Mouse (Mus musculus): ENCODE measurements around the gene Olfr1025-ps1. TPM values are rescaled to one million over a fixed set of nuclear protein-coding genes. Genes with fewer than 3 reads are reported as not detected.

Gene Olfr1025-ps1
- not detected in 2 replicates for total RNA-seq (2015; ENCODE audit: low replicate concordance)
- not detected in 2 replicates for total RNA-seq (2017; ENCODE audit: low replicate concordance)

DNA sequence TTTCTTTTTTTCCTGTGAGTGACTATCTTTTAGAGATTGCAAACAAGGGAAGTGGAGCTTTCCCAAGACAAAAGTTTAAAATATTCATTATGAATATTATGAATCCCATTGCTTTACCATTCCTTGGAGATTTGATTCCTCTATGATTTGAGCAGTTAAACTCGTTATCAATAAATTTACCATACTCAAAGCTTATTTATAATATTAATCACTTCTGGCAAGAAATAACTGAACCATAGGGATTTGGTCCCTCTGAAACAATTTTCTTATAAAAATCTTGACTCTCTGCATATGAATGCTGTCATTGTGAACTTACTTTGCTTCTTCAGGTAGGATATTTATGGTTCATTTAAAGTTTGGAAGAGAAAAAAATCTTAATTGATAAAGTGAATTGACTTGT is at the start of gene Olfr1025-ps1:
Gene Olfr1025-ps1 (plus strand): TSS at position 301 of the 400 bp plus-strand sequence.
- ATAC-seq (replicated peaks; ENCODE audit: low FRiP score, poor library complexity, severe bottlenecking) = no peak

DNA sequence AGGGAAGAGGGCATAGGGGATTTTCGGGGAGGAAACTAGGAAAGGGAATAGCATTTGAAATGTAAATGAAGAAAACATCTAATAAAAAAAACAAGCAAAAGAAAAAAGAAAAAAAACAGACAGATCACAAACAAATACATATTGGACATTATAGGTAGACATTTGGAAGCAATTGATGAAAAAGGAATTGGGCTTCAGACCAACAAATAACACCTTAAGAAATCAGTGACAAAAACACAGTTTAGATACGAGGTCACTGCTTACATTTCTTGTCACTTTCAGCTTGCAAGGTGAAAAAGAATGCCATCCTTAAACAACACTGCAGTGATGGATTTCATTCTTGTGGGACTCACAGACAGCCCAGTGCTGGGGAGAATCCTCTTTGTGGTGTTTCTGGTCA is 46.7 kb upstream of the Olfr1025-ps1 start, which contains the start of gene Olfr1022:
Gene Olfr1022 (plus strand): TSS at position 301 of the 400 bp plus-strand sequence.
- ATAC-seq (replicated peaks; ENCODE audit: low FRiP score, poor library complexity, severe bottlenecking) = no peak

DNA sequence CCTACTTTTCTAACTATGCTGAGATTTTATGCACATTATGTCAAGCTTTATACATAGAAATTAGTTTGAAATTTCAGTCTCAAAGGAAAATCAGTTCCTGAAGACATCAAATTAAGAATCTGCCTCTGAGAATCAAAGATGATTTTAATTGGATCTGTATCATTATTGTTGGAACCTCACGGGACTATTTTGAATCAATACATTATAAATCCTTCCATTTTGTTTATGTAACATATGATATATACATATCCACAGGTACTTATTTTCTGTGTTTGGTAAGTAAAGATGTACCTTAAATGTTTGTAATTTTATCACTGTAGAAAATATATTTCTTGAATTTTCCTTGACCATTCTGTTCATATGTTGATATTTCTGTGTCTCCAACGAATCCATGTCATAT is 29.7 kb upstream of the Olfr1025-ps1 start, which contains the start of gene Olfr1023:
Gene Olfr1023 (plus strand): TSS at position 301 of the 400 bp plus-strand sequence.
- ATAC-seq (replicated peaks; ENCODE audit: low FRiP score, poor library complexity, severe bottlenecking) = no peak

DNA sequence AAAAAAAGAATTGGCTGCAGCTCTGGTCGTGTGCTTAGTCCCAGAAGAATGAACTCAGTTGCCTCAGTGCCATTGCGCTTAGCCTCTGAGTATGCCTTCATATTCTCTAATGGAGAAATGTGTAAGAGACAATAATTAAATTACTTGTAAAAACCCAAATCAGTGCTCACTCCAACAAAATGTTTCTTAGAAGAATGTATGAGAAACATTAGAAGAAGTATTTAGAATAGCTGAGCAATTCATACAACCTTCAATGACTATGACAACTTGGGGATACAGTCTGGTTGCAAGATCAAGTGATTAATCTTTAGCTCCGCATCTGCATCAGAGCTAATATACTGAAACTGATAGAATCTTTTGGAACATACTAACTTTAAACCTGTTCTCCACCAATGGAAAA is 10.0 kb upstream of the Olfr1025-ps1 start, which contains the start of gene Olfr1024:
Gene Olfr1024 (minus strand): TSS at position 101 of the 400 bp plus-strand sequence.
- no peak for ATAC-seq (replicated peaks; ENCODE audit: low FRiP score, poor library complexity, severe bottlenecking)

DNA sequence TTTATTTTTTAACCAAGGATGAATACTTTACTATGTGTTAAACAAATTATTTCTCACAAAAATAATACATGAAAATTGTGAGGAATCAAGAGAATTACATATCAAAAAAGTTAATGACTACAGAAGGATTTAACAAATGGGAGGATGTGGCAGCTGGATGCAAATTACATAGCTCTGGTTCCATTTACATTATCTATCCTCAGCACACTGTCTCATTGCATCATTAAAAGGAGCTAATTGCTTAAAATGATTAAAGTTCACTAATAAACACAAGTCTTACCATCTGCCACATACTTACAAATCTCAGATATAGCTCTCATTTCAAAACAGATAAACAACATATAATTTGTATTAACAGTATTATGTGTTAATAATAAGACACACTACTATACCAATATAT is 1.8 kb upstream of the Olfr1025-ps1 start:
- ATAC-seq (replicated peaks; ENCODE audit: low FRiP score, poor library complexity, severe bottlenecking) = no peak

DNA sequence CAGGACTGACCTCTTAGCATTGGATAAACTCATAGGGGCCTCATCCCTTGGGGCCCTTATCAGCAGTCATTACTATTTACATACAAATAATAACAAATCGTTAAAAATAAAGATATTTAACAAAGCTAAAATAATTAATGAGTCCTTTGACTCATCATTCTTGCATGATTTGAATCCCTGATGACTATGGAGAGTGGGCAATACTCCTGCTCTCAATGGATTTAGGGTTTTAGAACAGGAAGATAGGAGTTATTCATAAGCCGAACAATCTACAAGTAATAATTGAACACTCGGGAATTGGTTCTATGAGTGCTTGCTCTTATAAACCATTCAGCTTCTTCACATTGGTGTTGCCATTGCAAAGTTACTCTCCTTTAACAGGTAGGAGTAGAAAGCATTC is 6.3 kb downstream of the Olfr1025-ps1 start, which contains the start of gene Olfr1026:
Gene Olfr1026 (plus strand): TSS at position 301 of the 400 bp plus-strand sequence.
- ATAC-seq (replicated peaks; ENCODE audit: low FRiP score, poor library complexity, severe bottlenecking) = no peak

DNA sequence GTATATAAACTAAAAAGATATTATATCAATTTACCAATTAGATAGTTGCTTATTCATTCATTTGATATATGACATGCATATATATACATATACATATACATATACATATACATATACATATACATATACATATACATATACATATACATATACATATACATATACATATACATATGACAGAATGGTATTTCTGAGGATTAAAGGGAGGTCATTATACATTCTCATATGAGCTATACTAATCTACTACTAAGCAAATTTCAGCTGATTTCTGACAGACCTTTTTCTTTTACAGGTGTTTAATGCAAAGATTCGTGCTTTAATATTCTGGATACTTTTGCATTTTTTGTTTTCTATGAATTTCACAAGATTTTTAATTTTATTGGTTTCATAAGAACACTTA is 35.1 kb downstream of the Olfr1025-ps1 start, which contains the start of gene Olfr1028:
Gene Olfr1028 (plus strand): TSS at position 301 of the 400 bp plus-strand sequence.
- no peak for ATAC-seq (replicated peaks; ENCODE audit: low FRiP score, poor library complexity, severe bottlenecking)

Other genes starting within 250 kb of the Olfr1025-ps1 start
- gene Olfr1006, start 236.4 kb upstream of the Olfr1025-ps1 start, total RNA-seq (2015; ENCODE audit: low replicate concordance) = not detected in 2 replicates
- gene Olfr1006, start 236.4 kb upstream of the Olfr1025-ps1 start, total RNA-seq (2017; ENCODE audit: low replicate concordance) = not detected in 2 replicates
- gene Olfr1008, start 225.8 kb upstream of the Olfr1025-ps1 start, total RNA-seq (2015; ENCODE audit: low replicate concordance) = not detected in 2 replicates
- gene Olfr1008, start 225.8 kb upstream of the Olfr1025-ps1 start, total RNA-seq (2017; ENCODE audit: low replicate concordance) = not detected in 2 replicates
- gene Olfr1009, start 199.8 kb upstream of the Olfr1025-ps1 start, total RNA-seq (2015; ENCODE audit: low replicate concordance) = not detected in 2 replicates
- not detected in 2 replicates for gene Olfr1009, start 199.8 kb upstream of the Olfr1025-ps1 start, total RNA-seq (2017; ENCODE audit: low replicate concordance)
- gene Olfr1012, start 152.4 kb upstream of the Olfr1025-ps1 start, total RNA-seq (2015; ENCODE audit: low replicate concordance) = not detected in 2 replicates
- gene Olfr1012, start 152.4 kb upstream of the Olfr1025-ps1 start, total RNA-seq (2017; ENCODE audit: low replicate concordance) = not detected in 2 replicates
- gene Olfr1013, start 148.1 kb upstream of the Olfr1025-ps1 start, total RNA-seq (2015; ENCODE audit: low replicate concordance) = not detected in 2 replicates
- gene Olfr1013, start 148.1 kb upstream of the Olfr1025-ps1 start, total RNA-seq (2017; ENCODE audit: low replicate concordance) = not detected in 2 replicates
- not detected in 2 replicates for gene Olfr1014, start 142.5 kb upstream of the Olfr1025-ps1 start, total RNA-seq (2015; ENCODE audit: low replicate concordance)
- gene Olfr1014, start 142.5 kb upstream of the Olfr1025-ps1 start, total RNA-seq (2017; ENCODE audit: low replicate concordance) = not detected in 2 replicates
- gene Olfr1015, start 133.2 kb upstream of the Olfr1025-ps1 start, total RNA-seq (2015; ENCODE audit: low replicate concordance) = not detected in 2 replicates
- not detected in 2 replicates for gene Olfr1015, start 133.2 kb upstream of the Olfr1025-ps1 start, total RNA-seq (2017; ENCODE audit: low replicate concordance)
- not detected in 2 replicates for gene Olfr1016, start 112.6 kb upstream of the Olfr1025-ps1 start, total RNA-seq (2015; ENCODE audit: low replicate concordance)
- gene Olfr1016, start 112.6 kb upstream of the Olfr1025-ps1 start, total RNA-seq (2017; ENCODE audit: low replicate concordance) = not detected in 2 replicates
- gene Olfr1018, start 96.7 kb upstream of the Olfr1025-ps1 start, total RNA-seq (2015; ENCODE audit: low replicate concordance) = not detected in 2 replicates
- 0.39 TPM in 1 of 2 replicates, not detected in the other for gene Olfr1018, start 96.7 kb upstream of the Olfr1025-ps1 start, total RNA-seq (2017; ENCODE audit: low replicate concordance)
- not detected in 2 replicates for gene Olfr1019, start 69.7 kb upstream of the Olfr1025-ps1 start, total RNA-seq (2015; ENCODE audit: low replicate concordance)
- not detected in 2 replicates for gene Olfr1019, start 69.7 kb upstream of the Olfr1025-ps1 start, total RNA-seq (2017; ENCODE audit: low replicate concordance)
- gene Olfr1020, start 68.2 kb upstream of the Olfr1025-ps1 start, total RNA-seq (2015; ENCODE audit: low replicate concordance) = not detected in 2 replicates
- not detected in 2 replicates for gene Olfr1020, start 68.2 kb upstream of the Olfr1025-ps1 start, total RNA-seq (2017; ENCODE audit: low replicate concordance)
- gene Olfr1022, start 46.6 kb upstream of the Olfr1025-ps1 start, total RNA-seq (2015; ENCODE audit: low replicate concordance) = not detected in 2 replicates
- gene Olfr1022, start 46.6 kb upstream of the Olfr1025-ps1 start, total RNA-seq (2017; ENCODE audit: low replicate concordance) = not detected in 2 replicates
- gene Olfr1023, start 29.6 kb upstream of the Olfr1025-ps1 start, total RNA-seq (2015; ENCODE audit: low replicate concordance) = not detected in 2 replicates
- gene Olfr1023, start 29.6 kb upstream of the Olfr1025-ps1 start, total RNA-seq (2017; ENCODE audit: low replicate concordance) = not detected in 2 replicates
- not detected in 2 replicates for gene Olfr1024, start 10.1 kb upstream of the Olfr1025-ps1 start, total RNA-seq (2015; ENCODE audit: low replicate concordance)
- gene Olfr1024, start 10.1 kb upstream of the Olfr1025-ps1 start, total RNA-seq (2017; ENCODE audit: low replicate concordance) = not detected in 2 replicates
- gene Olfr1026, start 6.4 kb downstream of the Olfr1025-ps1 start, total RNA-seq (2015; ENCODE audit: low replicate concordance) = not detected in 2 replicates
- not detected in 2 replicates for gene Olfr1026, start 6.4 kb downstream of the Olfr1025-ps1 start, total RNA-seq (2017; ENCODE audit: low replicate concordance)
- not detected in 2 replicates for gene Olfr1028, start 35.2 kb downstream of the Olfr1025-ps1 start, total RNA-seq (2015; ENCODE audit: low replicate concordance)
- gene Olfr1028, start 35.2 kb downstream of the Olfr1025-ps1 start, total RNA-seq (2017; ENCODE audit: low replicate concordance) = not detected in 2 replicates
- gene Olfr1029, start 58.7 kb downstream of the Olfr1025-ps1 start, total RNA-seq (2015; ENCODE audit: low replicate concordance) = not detected in 2 replicates
- gene Olfr1029, start 58.7 kb downstream of the Olfr1025-ps1 start, total RNA-seq (2017; ENCODE audit: low replicate concordance) = not detected in 2 replicates
- not detected in 2 replicates for gene Olfr1030, start 64.1 kb downstream of the Olfr1025-ps1 start, total RNA-seq (2015; ENCODE audit: low replicate concordance)
- not detected in 2 replicates for gene Olfr1030, start 64.1 kb downstream of the Olfr1025-ps1 start, total RNA-seq (2017; ENCODE audit: low replicate concordance)
- gene Olfr1031, start 75.1 kb downstream of the Olfr1025-ps1 start, total RNA-seq (2015; ENCODE audit: low replicate concordance) = not detected in 2 replicates
- not detected in 2 replicates for gene Olfr1031, start 75.1 kb downstream of the Olfr1025-ps1 start, total RNA-seq (2017; ENCODE audit: low replicate concordance)
- not detected in 2 replicates for gene Olfr1032, start 90.3 kb downstream of the Olfr1025-ps1 start, total RNA-seq (2015; ENCODE audit: low replicate concordance)
- gene Olfr1032, start 90.3 kb downstream of the Olfr1025-ps1 start, total RNA-seq (2017; ENCODE audit: low replicate concordance) = not detected in 2 replicates
- not detected in 2 replicates for gene Olfr1033, start 105.4 kb downstream of the Olfr1025-ps1 start, total RNA-seq (2015; ENCODE audit: low replicate concordance)
- gene Olfr1033, start 105.4 kb downstream of the Olfr1025-ps1 start, total RNA-seq (2017; ENCODE audit: low replicate concordance) = not detected in 2 replicates
- gene Olfr1034, start 130.7 kb downstream of the Olfr1025-ps1 start, total RNA-seq (2015; ENCODE audit: low replicate concordance) = not detected in 2 replicates
- gene Olfr1034, start 130.7 kb downstream of the Olfr1025-ps1 start, total RNA-seq (2017; ENCODE audit: low replicate concordance) = not detected in 2 replicates
- not detected in 2 replicates for gene Olfr1036, start 158.8 kb downstream of the Olfr1025-ps1 start, total RNA-seq (2015; ENCODE audit: low replicate concordance)
- gene Olfr1036, start 158.8 kb downstream of the Olfr1025-ps1 start, total RNA-seq (2017; ENCODE audit: low replicate concordance) = not detected in 2 replicates
- not detected in 2 replicates for gene Olfr1037, start 172.2 kb downstream of the Olfr1025-ps1 start, total RNA-seq (2015; ENCODE audit: low replicate concordance)
- gene Olfr1037, start 172.2 kb downstream of the Olfr1025-ps1 start, total RNA-seq (2017; ENCODE audit: low replicate concordance) = not detected in 2 replicates
- not detected in 2 replicates for gene Olfr1039, start 220.7 kb downstream of the Olfr1025-ps1 start, total RNA-seq (2015; ENCODE audit: low replicate concordance)
- not detected in 2 replicates for gene Olfr1039, start 220.7 kb downstream of the Olfr1025-ps1 start, total RNA-seq (2017; ENCODE audit: low replicate concordance)
- not detected in 2 replicates for gene Olfr1040, start 231.5 kb downstream of the Olfr1025-ps1 start, total RNA-seq (2015; ENCODE audit: low replicate concordance)
- gene Olfr1040, start 231.5 kb downstream of the Olfr1025-ps1 start, total RNA-seq (2017; ENCODE audit: low replicate concordance) = not detected in 2 replicates
- not detected in 2 replicates for gene Olfr1042, start 246.6 kb downstream of the Olfr1025-ps1 start, total RNA-seq (2015; ENCODE audit: low replicate concordance)
- not detected in 2 replicates for gene Olfr1042, start 246.6 kb downstream of the Olfr1025-ps1 start, total RNA-seq (2017; ENCODE audit: low replicate concordance)